Mouse (Mus musculus): ENCODE measurements at regions not wholly inside any gene's neighbourhood (a gene's known extent, or its start where the extent isn't known, plus 50 kb on each side); places are given as distances from the start of the nearest gene placed in this dataset.

GRCm38 (mm10) chr15:74420550-74420949, 215.6 kb downstream of the Mroh4 start:
- no peak for ATAC-seq (ENCODE audit: extremely low read depth, insufficient number of reproducible peaks, low FRiP score, low TSS enrichment)
- H3K4me2 ChIP-seq, result no peak overlapping the region
- no peaks in the 10 kb centered on the region for H3K4me1 ChIP-seq
- peaks cover 19% of the 10 kb centered on the region for H3K27me3 ChIP-seq (replicated peaks)
- no peak overlapping the region for H3K27ac ChIP-seq (replicated peaks)
- no peak overlapping the region for H3K9ac ChIP-seq
- H3K4me3 ChIP-seq, result no peak overlapping the region
- H3K36me3 ChIP-seq, result no peaks in the 10 kb centered on the region
- no peaks in the 10 kb centered on the region for H3K9me3 ChIP-seq
- 62% methylated on average over 8 of the region's 8 CpGs for WGBS

GRCm38 (mm10) chr15:74418635-74419034, 217.5 kb downstream of the Mroh4 start:
- Histone ChIP-seq H3K4me2 (no peak overlapping the region), H3K9ac (no peak overlapping the region), H3K9me3 (no peaks in the 10 kb centered on the region), H3K27me3 (replicated peaks) (peaks cover 32% of the 10 kb centered on the region), H3K27ac (replicated peaks) (no peak overlapping the region), H3K4me3 (no peak overlapping the region), H3K4me1 (no peaks in the 10 kb centered on the region), H3K36me3 (no peaks in the 10 kb centered on the region)
- WGBS, result 82% methylated on average over 7 of the region's 7 CpGs
- ATAC-seq (ENCODE audit: extremely low read depth, insufficient number of reproducible peaks, low FRiP score, low TSS enrichment), result no peak

- no peak overlapping the region for H3K4me2 ChIP-seq
- no peak overlapping the region for H3K27ac ChIP-seq (replicated peaks)
- no peak overlapping the region for H3K4me3 ChIP-seq
- no peaks in the 10 kb centered on the region for H3K36me3 ChIP-seq
- H3K9me3 ChIP-seq, result no peaks in the 10 kb centered on the region
- ATAC-seq (ENCODE audit: extremely low read depth, insufficient number of reproducible peaks, low FRiP score, low TSS enrichment), result no peak
- H3K9ac ChIP-seq, result no peak overlapping the region
- 45% methylated on average over 10 of the region's 10 CpGs for WGBS
- peaks cover 4% of the 10 kb centered on the region; the same call in 1 of the 2 replicates for H3K4me1 ChIP-seq
- peaks cover 43% of the 10 kb centered on the region for H3K27me3 ChIP-seq (replicated peaks)
Observed at GRCm38 (mm10) chr15:74413217-74413616, 222.9 kb downstream of the Mroh4 start.

- Histone ChIP-seq H3K27me3 (replicated peaks) (peaks cover 43% of the 10 kb centered on the region), H3K4me2 (no peak overlapping the region), H3K4me3 (no peak overlapping the region), H3K4me1 (peaks cover 4% of the 10 kb centered on the region; the same call in 1 of the 2 replicates), H3K9ac (no peak overlapping the region), H3K36me3 (no peaks in the 10 kb centered on the region), H3K9me3 (no peaks in the 10 kb centered on the region), H3K27ac (replicated peaks) (no peak overlapping the region)
- no peak for ATAC-seq (ENCODE audit: extremely low read depth, insufficient number of reproducible peaks, low FRiP score, low TSS enrichment)
- WGBS, result 66% methylated on average over 3 of the region's 3 CpGs
Observed at GRCm38 (mm10) chr15:74412261-74412660, 223.9 kb downstream of the Mroh4 start.

- WGBS, result 65% methylated on average over 3 of the region's 3 CpGs
- ATAC-seq (ENCODE audit: extremely low read depth, insufficient number of reproducible peaks, low FRiP score, low TSS enrichment), result no peak
- H3K4me3 ChIP-seq, result no peak overlapping the region
Observed at GRCm38 (mm10) chr15:74411097-74411496, 225.1 kb downstream of the Mroh4 start.

GRCm38 (mm10) chr15:74404866-74405265, 231.3 kb downstream of the Mroh4 start:
- H3K4me3 ChIP-seq, result no peak overlapping the region
- no peak for ATAC-seq (ENCODE audit: extremely low read depth, insufficient number of reproducible peaks, low FRiP score, low TSS enrichment)
- 69% methylated on average over 6 of the region's 6 CpGs for WGBS

More at GRCm38 (mm10) chr15:74411097-74411496, 225.1 kb downstream of the Mroh4 start:
- H3K9me3 ChIP-seq, result no peaks in the 10 kb centered on the region
- peaks cover 37% of the 10 kb centered on the region for H3K27me3 ChIP-seq (replicated peaks)
- H3K4me2 ChIP-seq, result no peak overlapping the region
- H3K27ac ChIP-seq (replicated peaks), result no peak overlapping the region
- H3K36me3 ChIP-seq, result no peaks in the 10 kb centered on the region
- H3K9ac ChIP-seq, result no peak overlapping the region
- peaks cover 4% of the 10 kb centered on the region; the same call in 1 of the 2 replicates for H3K4me1 ChIP-seq

GRCm38 (mm10) chr15:74401275-74401674, 234.9 kb downstream of the Mroh4 start:
- H3K4me2 ChIP-seq, result no peak overlapping the region
- H3K27ac ChIP-seq (replicated peaks), result no peak overlapping the region
- H3K27me3 ChIP-seq (replicated peaks), result peaks cover 18% of the 10 kb centered on the region
- no peak overlapping the region for H3K4me3 ChIP-seq
- no peak overlapping the region for H3K9ac ChIP-seq
- H3K36me3 ChIP-seq, result no peaks in the 10 kb centered on the region
- ATAC-seq (ENCODE audit: extremely low read depth, insufficient number of reproducible peaks, low FRiP score, low TSS enrichment), result no peak
- peaks cover 6% of the 10 kb centered on the region; the same call in 1 of the 2 replicates for H3K4me1 ChIP-seq
- no peaks in the 10 kb centered on the region for H3K9me3 ChIP-seq
- WGBS, result 73% methylated on average over 7 of the region's 7 CpGs

More at GRCm38 (mm10) chr15:74404866-74405265, 231.3 kb downstream of the Mroh4 start:
- Histone ChIP-seq H3K27me3 (replicated peaks) (peaks cover 21% of the 10 kb centered on the region), H3K36me3 (no peaks in the 10 kb centered on the region), H3K27ac (replicated peaks) (no peak overlapping the region), H3K4me1 (peaks cover 6% of the 10 kb centered on the region; the same call in 1 of the 2 replicates), H3K9ac (no peak overlapping the region), H3K9me3 (no peaks in the 10 kb centered on the region), H3K4me2 (no peak overlapping the region)

GRCm38 (mm10) chr15:74396029-74396428, 240.1 kb downstream of the Mroh4 start:
- 77% methylated on average over 8 of the region's 8 CpGs for WGBS
- Histone ChIP-seq H3K4me2 (no peak overlapping the region), H3K27me3 (replicated peaks) (peaks cover 18% of the 10 kb centered on the region), H3K4me1 (no peaks in the 10 kb centered on the region), H3K36me3 (no peaks in the 10 kb centered on the region), H3K4me3 (no peak overlapping the region), H3K27ac (replicated peaks) (no peak overlapping the region), H3K9ac (no peak overlapping the region), H3K9me3 (no peaks in the 10 kb centered on the region)
- no peak for ATAC-seq (ENCODE audit: extremely low read depth, insufficient number of reproducible peaks, low FRiP score, low TSS enrichment)

- no peak overlapping the region for H3K27ac ChIP-seq (replicated peaks)
- no peak overlapping the region for H3K9ac ChIP-seq
- no peak overlapping the region for H3K4me3 ChIP-seq
- no peaks in the 10 kb centered on the region for H3K36me3 ChIP-seq
- no peak overlapping the region for H3K4me2 ChIP-seq
- ATAC-seq (ENCODE audit: extremely low read depth, insufficient number of reproducible peaks, low FRiP score, low TSS enrichment), result no peak
- WGBS, result 17% methylated on average over 3 of the region's 3 CpGs
- no peaks in the 10 kb centered on the region for H3K4me1 ChIP-seq
- H3K27me3 ChIP-seq (replicated peaks), result peaks cover 16% of the 10 kb centered on the region
- no peaks in the 10 kb centered on the region for H3K9me3 ChIP-seq
Observed at GRCm38 (mm10) chr15:74387533-74387932, 248.6 kb downstream of the Mroh4 start.

- Histone ChIP-seq H3K27ac (replicated peaks) (no peak overlapping the region), H3K27me3 (replicated peaks) (no peaks in the 10 kb centered on the region), H3K9me3 (no peaks in the 10 kb centered on the region), H3K9ac (no peak overlapping the region), H3K4me1 (no peaks in the 10 kb centered on the region), H3K36me3 (no peaks in the 10 kb centered on the region), H3K4me3 (no peak overlapping the region), H3K4me2 (no peak overlapping the region)
- WGBS, result 55% methylated on average over 4 of the region's 4 CpGs
- ATAC-seq (ENCODE audit: extremely low read depth, insufficient number of reproducible peaks, low FRiP score, low TSS enrichment), result no peak
Observed at GRCm38 (mm10) chr15:74382556-74382955, 253.6 kb downstream of the Mroh4 start.

GRCm38 (mm10) chr15:74379366-74379765, 256.8 kb downstream of the Mroh4 start:
- no peak overlapping the region for H3K4me3 ChIP-seq
- ATAC-seq (ENCODE audit: extremely low read depth, insufficient number of reproducible peaks, low FRiP score, low TSS enrichment), result no peak
- H3K36me3 ChIP-seq, result no peaks in the 10 kb centered on the region
- H3K4me2 ChIP-seq, result no peak overlapping the region
- no peak overlapping the region for H3K27ac ChIP-seq (replicated peaks)
- H3K9me3 ChIP-seq, result no peaks in the 10 kb centered on the region
- H3K27me3 ChIP-seq (replicated peaks), result no peaks in the 10 kb centered on the region
- H3K9ac ChIP-seq, result no peak overlapping the region
- WGBS, result 78% methylated on average over 6 of the region's 6 CpGs
- H3K4me1 ChIP-seq, result no peaks in the 10 kb centered on the region

GRCm38 (mm10) chr15:74369461-74369860, 266.7 kb downstream of the Mroh4 start:
- H3K9ac ChIP-seq, result no peak overlapping the region
- peaks cover 6% of the 10 kb centered on the region; the same call in 1 of the 2 replicates for H3K27me3 ChIP-seq (replicated peaks)
- no peaks in the 10 kb centered on the region for H3K9me3 ChIP-seq
- H3K4me3 ChIP-seq, result no peak overlapping the region
- H3K36me3 ChIP-seq, result no peaks in the 10 kb centered on the region
- 76% methylated on average over 3 of the region's 3 CpGs for WGBS
- H3K4me1 ChIP-seq, result no peaks in the 10 kb centered on the region
- no peak overlapping the region for H3K4me2 ChIP-seq
- H3K27ac ChIP-seq (replicated peaks), result no peak overlapping the region
- ATAC-seq (ENCODE audit: extremely low read depth, insufficient number of reproducible peaks, low FRiP score, low TSS enrichment), result no peak

Measured in heart, embryonic 13.5 days (tissue).